Mouse (Mus musculus) olfactory bulb, adult 2 months (tissue): ENCODE measurements around the gene Coil. TPM values are rescaled to one million over a fixed set of nuclear protein-coding genes. Genes with fewer than 3 reads are reported as not detected.
A peak's percentile ranks its signal among the peaks of the same experiment; 100 is the strongest.
"Not testable (repeated sequence)": the region's sequence is repeated elsewhere in the genome, so short reads cannot be mapped to it uniquely, and the experiment has no call there.

ENCODE experiments used
- H3K27ac ChIP-seq: fragments of 200-500 bp; 2 replicates; pipeline ENCODE4 v1.5.1; 2012; ENCODE audit warnings: low read depth, low read length; ENCODE audit not compliant: insufficient read depth
- H3K4me1 ChIP-seq: fragments of 200-500 bp; 2 replicates; pipeline ENCODE4 v1.6.1; 2012; ENCODE audit warnings: low read length; ENCODE audit not compliant: control insufficient read depth, insufficient read depth
- H3K4me3 ChIP-seq: fragments of 200-500 bp; 2 replicates; pipeline ENCODE4 v1.5.1; 2012; ENCODE audit warnings: mild to moderate bottlenecking, low read depth, low read length, moderate library complexity; ENCODE audit not compliant: insufficient read depth
- CTCF ChIP-seq: fragments of 200-500 bp; IDR thresholded peaks from 2 replicates; pipeline ENCODE4 v1.5.1; 2012; ENCODE audit warnings: low read depth, mild to moderate bottlenecking, low read length, moderate library complexity; ENCODE audit not compliant: insufficient read depth
- POLR2A ChIP-seq: fragments of 200-500 bp; IDR thresholded peaks from 2 replicates; pipeline ENCODE4 v1.6.1; 2012; ENCODE audit warnings: mild to moderate bottlenecking, low read depth, low read length, moderate library complexity; ENCODE audit not compliant: insufficient read depth
- WGBS: fragments of 180-500 bp; shearing (Covaris S2); methylation state at CpG from one replicate; pipeline ENCODE4 v1.1.7; 2018; 5-methylcytosine and 5-hydroxymethylcytosine counted together
- polyA plus RNA-seq: library from polyadenylated mRNA; stranded (reverse); fragments of >200 nt; gene quantifications from 2 replicates; pipeline ENCODE4 v1.2.4, GENCODE M21; 2012; ENCODE audit warnings: low replicate concordance; ENCODE audit not compliant: missing spikeins, insufficient read depth, insufficient read length

The Coil gene
- polyA plus RNA-seq, 1 experiment: not detected

DNA sequence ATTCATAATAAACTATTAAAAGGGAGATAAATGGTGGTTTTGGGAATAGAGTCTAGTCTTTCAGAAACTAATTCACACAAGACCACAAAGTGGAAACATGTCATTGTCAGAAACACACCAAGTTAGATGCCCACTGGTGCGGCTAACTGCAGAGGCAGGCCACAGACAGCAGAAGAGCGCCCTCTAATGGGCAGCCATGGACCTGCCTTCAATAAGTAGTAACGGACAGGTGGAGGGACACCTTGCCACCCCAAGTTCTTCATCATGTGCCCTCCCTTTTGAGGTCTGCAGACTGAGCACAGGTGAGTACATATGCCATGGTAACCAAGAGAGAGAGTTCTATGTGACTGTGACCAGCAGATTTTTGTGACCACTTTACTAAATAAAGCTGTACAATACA lies 69.3 kb downstream of the Coil start:
- H3K4me3 ChIP-seq: no peak overlapping the region
- TF ChIP-seq CTCF (peak; percentile 62), POLR2A (no peak)
- 26% methylated on average over 3 of the region's 3 CpGs for WGBS
- H3K4me1 ChIP-seq: no peaks in the 10 kb centered on the region
- H3K27ac ChIP-seq: no peak overlapping the region

DNA sequence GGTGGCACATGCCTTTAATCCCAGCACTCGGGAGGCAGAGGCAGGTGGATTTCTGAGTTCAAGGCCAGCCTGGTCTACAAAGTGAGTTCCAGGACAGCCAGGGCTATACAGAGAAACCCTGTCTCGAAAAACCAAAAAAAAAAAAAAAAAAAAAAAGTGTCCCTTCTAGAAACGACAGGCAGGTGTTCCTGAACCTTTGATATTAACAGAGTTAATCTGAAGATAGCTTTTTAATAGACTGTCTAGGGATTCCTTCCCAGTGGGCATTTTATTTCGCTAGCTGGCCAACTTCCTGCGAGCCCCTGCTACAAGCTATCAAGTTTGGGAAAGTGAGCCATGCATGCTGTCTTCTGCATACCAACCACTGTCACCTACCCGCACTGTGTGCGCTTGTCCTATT lies 71.0 kb downstream of the Coil start:
- not testable (repeated sequence) for H3K4me1 ChIP-seq, H3K27ac ChIP-seq, H3K4me3 ChIP-seq
- WGBS: 85% methylated on average over 6 of the region's 7 CpGs

Other genes with a start within 250 kb of the Coil start
- gene Akap1, start 105.7 kb upstream of the Coil start, polyA plus RNA-seq: not detected in 2 replicates
- not detected in 2 replicates for gene Scpep1, start 14.8 kb upstream of the Coil start, polyA plus RNA-seq
- not detected in 2 replicates for gene Elobl, start 3.3 kb upstream of the Coil start, polyA plus RNA-seq
- not detected in 2 replicates for gene Trim25, start 29.1 kb downstream of the Coil start, polyA plus RNA-seq
- 99.2 TPM in 1 of 2 replicates, not detected in the other for gene Dgke, start 96.6 kb downstream of the Coil start, polyA plus RNA-seq
- gene Gm525, start 103.6 kb downstream of the Coil start, polyA plus RNA-seq: not detected in 2 replicates